Mouse (Mus musculus) stomach, postnatal 0 days (tissue): ENCODE results near the gene Serinc3. TPM values are rescaled to one million over a fixed set of nuclear protein-coding genes. Genes with fewer than 3 reads are reported as not detected.

ENCODE experiments used
- ATAC-seq: fragments of 200-750 bp; cut with Nextera tagmentation; 2 replicates; pipeline ENCODE4 v1.8.0; 2017; ENCODE audit not compliant: low FRiP score, low TSS enrichment
- DNase-seq: peaks from one replicate; pipeline ENCODE4 v3.0.0-alpha.2; 2016; ENCODE audit warnings: low spot score
- H3K27ac ChIP-seq: fragments of 300-500 bp; sonication (generic); replicated peaks from 2 replicates; pipeline ENCODE4 v1.5.1; 2014; ENCODE audit warnings: mild to moderate bottlenecking, control low read depth
- H3K27me3 ChIP-seq: fragments of 300-500 bp; sonication (generic); 2 replicates; pipeline ENCODE4 v1.6.1; 2014; ENCODE audit warnings: low read length; ENCODE audit not compliant: control insufficient read depth, insufficient read depth
- H3K36me3 ChIP-seq: fragments of 300-500 bp; sonication (generic); 2 replicates; pipeline ENCODE4 v1.6.1; 2014; ENCODE audit warnings: low read length, mixed read lengths; ENCODE audit not compliant: control insufficient read depth, insufficient read depth
- H3K4me1 ChIP-seq: fragments of 300-500 bp; sonication (generic); replicated peaks from 2 replicates; pipeline ENCODE4 v1.6.1; 2014; ENCODE audit warnings: antibody characterized with exemption; ENCODE audit not compliant: control insufficient read depth, insufficient read depth
- H3K4me2 ChIP-seq: fragments of 300-500 bp; sonication (generic); replicated peaks from 2 replicates; pipeline ENCODE4 v1.6.1; 2014; ENCODE audit warnings: low read depth, mild to moderate bottlenecking, control low read depth, moderate library complexity
- H3K4me3 ChIP-seq: fragments of 300-500 bp; sonication (generic); 2 replicates; pipeline ENCODE4 v1.5.1; 2014; ENCODE audit warnings: low read depth, low read length, control low read depth
- H3K9ac ChIP-seq: fragments of 300-500 bp; sonication (generic); 2 replicates; pipeline ENCODE4 v1.6.1; 2014; ENCODE audit warnings: mild to moderate bottlenecking, low read length, control low read depth, mixed read lengths
- H3K9me3 ChIP-seq: fragments of 300-500 bp; sonication (generic); 2 replicates; pipeline ENCODE4 v1.6.1; 2016; ENCODE audit warnings: low read length; ENCODE audit not compliant: control insufficient read depth
- CTCF ChIP-seq: IDR thresholded peaks from 2 replicates; pipeline ENCODE4 v1.5.1; 2016; ENCODE audit warnings: antibody characterized with exemption, low read depth, mild to moderate bottlenecking, moderate library complexity
- EP300 ChIP-seq: optimal IDR thresholded peaks from 2 replicates; pipeline ENCODE3; 2016; ENCODE audit warnings: antibody characterized with exemption
- WGBS: fragments of 180-500 bp; shearing (Covaris S2); extraction: QIAGEN DNeasy Blood & Tissue Kit; methylation state at CpG from one replicate; pipeline ENCODE4 v1.1.7; 2014; 5-methylcytosine and 5-hydroxymethylcytosine counted together
- polyA plus RNA-seq: library from polyadenylated mRNA; unstranded; fragments of >200 nt; fragmentation: Nextera tagmentation; extraction: Ambion mirVana; gene quantifications from 2 replicates; pipeline ENCODE4 v1.2.1, GENCODE M21; 2015

Gene Serinc3
- polyA plus RNA-seq, 1 experiment from 2014 or later: 35.8 TPM

DNA sequence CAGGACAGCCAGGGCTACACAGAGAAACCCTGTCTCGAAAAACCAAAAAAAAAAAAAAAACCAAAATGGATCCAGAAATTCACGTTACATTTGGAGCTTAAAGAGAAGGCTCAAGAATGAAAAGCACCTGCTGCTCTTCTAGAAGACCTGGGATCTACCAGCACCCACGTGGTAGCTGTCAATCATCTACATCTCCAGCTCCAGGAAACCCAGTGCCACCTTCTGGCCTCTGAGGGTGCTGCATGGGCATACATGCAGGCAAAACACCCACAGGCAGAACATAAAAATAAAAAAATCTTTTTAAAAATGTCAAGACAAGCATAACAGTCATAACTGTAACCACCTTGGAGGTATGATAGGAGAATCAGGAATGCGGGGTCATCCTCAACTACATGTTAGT lies 47.3 kb downstream of the Serinc3 start:
- H3K4me3 ChIP-seq: no peak overlapping the region
- no peaks in the 10 kb centered on the region for H3K4me1 ChIP-seq
- H3K9me3 ChIP-seq: no peaks in the 10 kb centered on the region
- H3K27ac ChIP-seq: no peak overlapping the region
- DNase-seq: peak; percentile 78
- no peaks in the 10 kb centered on the region for H3K27me3 ChIP-seq
- ATAC-seq: no peak
- WGBS: 54% methylated on average over 4 of the region's 4 CpGs
- TF ChIP-seq CTCF (peak; percentile 76), EP300 (no peak)
- no peaks in the 10 kb centered on the region for H3K36me3 ChIP-seq
- H3K4me2 ChIP-seq: no peak overlapping the region
- no peak overlapping the region for H3K9ac ChIP-seq

GRCm38 (mm10) chr2:163596873-163597155 lies 48.1 kb downstream of the Serinc3 start:
- Histone ChIP-seq H3K4me1 (no peaks in the 10 kb centered on the region), H3K4me2 (no peak overlapping the region), H3K27me3 (no peaks in the 10 kb centered on the region), H3K9me3 (no peaks in the 10 kb centered on the region), H3K27ac (peak overlapping the region; percentile 71), H3K4me3 (no peak overlapping the region), H3K36me3 (no peaks in the 10 kb centered on the region), H3K9ac (no peak overlapping the region)
- 64% methylated on average over 3 of the region's 3 CpGs for WGBS
- ATAC-seq (no peak), DNase-seq (no peak)
- no peak for TF ChIP-seq CTCF
- no peak for TF ChIP-seq EP300

DNA sequence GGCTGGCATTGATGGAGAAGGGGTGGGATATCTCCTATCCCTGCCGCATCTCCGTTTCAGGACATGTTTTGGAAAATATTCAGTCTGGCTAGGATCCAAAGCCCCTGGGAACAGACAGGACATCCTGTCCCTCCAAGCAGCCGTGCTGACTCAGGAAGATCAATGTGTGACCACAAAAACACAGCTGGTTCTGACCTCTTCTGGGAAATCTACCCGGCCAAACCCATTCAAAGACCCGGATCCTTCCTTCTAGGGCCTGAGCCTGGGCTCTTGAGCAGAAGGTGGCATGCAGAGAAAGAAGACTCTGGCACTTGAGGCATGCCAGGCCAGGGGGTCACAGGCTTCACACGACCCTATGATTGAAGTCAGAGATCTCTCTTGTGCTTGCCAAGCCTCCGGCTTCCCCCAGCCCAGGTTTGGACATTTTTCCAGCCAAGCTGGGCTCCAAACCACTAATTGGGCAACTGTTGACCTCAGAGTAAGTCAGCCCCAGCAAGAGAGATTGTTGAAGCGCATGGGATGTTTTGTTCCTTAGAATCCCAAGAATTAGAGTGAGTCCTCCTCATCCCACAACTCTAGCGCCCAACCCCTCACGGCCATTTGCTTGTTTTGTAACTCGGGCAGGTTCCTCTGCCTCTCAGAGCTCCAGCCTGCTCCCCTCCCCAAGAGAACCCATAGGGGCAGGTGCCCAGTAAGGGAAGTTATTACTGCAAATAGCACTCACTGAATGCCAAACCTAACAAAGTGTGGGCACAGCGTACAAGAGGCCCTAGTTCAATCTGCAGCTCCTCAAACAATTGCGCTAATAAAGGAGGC lies 48.7 kb downstream of the Serinc3 start:
- peak; percentile 47; the same call in 1 of the 2 replicates for ATAC-seq

GRCm38 (mm10) chr2:163595119-163595518 lies 49.8 kb downstream of the Serinc3 start:
- H3K9ac ChIP-seq: no peak overlapping the region
- ATAC-seq (no peak), DNase-seq (no peak)
- WGBS: 13% methylated on average over 2 of the region's 2 CpGs
- no peak overlapping the region; the same call in 1 of the 2 replicates for H3K27ac ChIP-seq
- H3K4me1 ChIP-seq: no peaks in the 10 kb centered on the region
- H3K27me3 ChIP-seq: no peaks in the 10 kb centered on the region
- H3K4me2 ChIP-seq: no peak overlapping the region
- no peaks in the 10 kb centered on the region for H3K9me3 ChIP-seq
- H3K4me3 ChIP-seq: no peak overlapping the region
- no peaks in the 10 kb centered on the region for H3K36me3 ChIP-seq
- TF ChIP-seq CTCF: no peak
- no peak for TF ChIP-seq EP300

More for the DNA sequence above, 48.7 kb downstream of the Serinc3 start:
- no peak overlapping the region for H3K4me3 ChIP-seq
- 57% methylated on average over 13 of the region's 13 CpGs for WGBS
- H3K27me3 ChIP-seq: no peaks in the 10 kb centered on the region
- H3K9ac ChIP-seq: no peak overlapping the region
- peak overlapping the region; percentile 71 for H3K27ac ChIP-seq
- H3K4me1 ChIP-seq: no peaks in the 10 kb centered on the region
- DNase-seq: no peak
- no peaks in the 10 kb centered on the region for H3K36me3 ChIP-seq
- TF ChIP-seq EP300 (peak; percentile 67), CTCF (no peak)
- no peaks in the 10 kb centered on the region for H3K9me3 ChIP-seq
- H3K4me2 ChIP-seq: no peak overlapping the region

DNA sequence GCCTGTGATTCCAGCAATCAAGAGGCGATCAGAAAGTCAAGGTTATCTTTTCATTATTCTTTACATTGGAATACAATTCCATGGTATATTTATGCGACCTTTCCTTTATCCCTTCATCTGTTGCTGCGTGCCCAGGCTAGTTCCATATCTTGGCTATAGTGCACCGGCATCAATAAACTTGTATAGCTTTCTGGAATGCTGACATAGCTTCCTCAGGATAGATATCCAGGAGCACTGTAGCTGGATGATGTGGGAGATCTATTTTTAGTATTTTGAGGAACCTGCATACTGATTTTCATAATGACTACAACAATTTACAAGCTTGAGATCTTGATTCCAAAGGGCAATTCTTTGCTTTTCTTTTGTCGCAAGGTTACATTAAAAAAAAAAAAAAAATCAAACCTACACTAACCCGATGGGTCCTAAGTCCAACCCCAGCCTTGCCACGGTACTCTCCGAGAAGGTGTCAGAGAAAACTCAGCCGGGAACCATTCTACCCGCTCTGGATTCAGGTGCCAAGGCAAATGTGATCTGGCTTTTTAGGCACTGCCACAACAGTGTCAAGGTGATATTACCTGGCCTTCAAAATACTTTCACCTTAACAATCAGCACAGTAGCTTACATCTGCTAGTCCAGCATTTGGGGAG lies 51.2 kb downstream of the Serinc3 start:
- Histone ChIP-seq H3K4me1 (no peaks in the 10 kb centered on the region), H3K4me2 (no peak overlapping the region), H3K27me3 (no peaks in the 10 kb centered on the region), H3K36me3 (no peaks in the 10 kb centered on the region), H3K4me3 (no peak overlapping the region), H3K27ac (no peak overlapping the region), H3K9ac (no peak overlapping the region), H3K9me3 (no peaks in the 10 kb centered on the region)
- no peak for DNase-seq
- WGBS: 70% methylated on average over 10 of the region's 10 CpGs
- no peak for ATAC-seq
- TF ChIP-seq EP300 (no peak), CTCF (no peak)

- ATAC-seq (no peak), DNase-seq (no peak)
- H3K9me3 ChIP-seq: no peaks in the 10 kb centered on the region
- H3K36me3 ChIP-seq: no peaks in the 10 kb centered on the region
- no peaks in the 10 kb centered on the region for H3K27me3 ChIP-seq
- TF ChIP-seq EP300 (no peak), CTCF (peak; percentile 61)
- no peaks in the 10 kb centered on the region for H3K4me1 ChIP-seq
- H3K27ac ChIP-seq: no peak overlapping the region
- H3K4me3 ChIP-seq: no peak overlapping the region
- no peak overlapping the region for H3K9ac ChIP-seq
- H3K4me2 ChIP-seq: no peak overlapping the region
- 71% methylated on average over 1 of the region's 1 CpGs for WGBS
These were observed 52.8 kb downstream of the Serinc3 start for GRCm38 (mm10) chr2:163592084-163592483.
